Mouse (Mus musculus): ENCODE measurements at regions not wholly inside any gene's neighbourhood (a gene's known extent, or its start where the extent isn't known, plus 50 kb on each side); places are given as distances from the start of the nearest gene placed in this dataset.
A peak's percentile ranks its signal among the peaks of the same experiment; 100 is the strongest.

DNA sequence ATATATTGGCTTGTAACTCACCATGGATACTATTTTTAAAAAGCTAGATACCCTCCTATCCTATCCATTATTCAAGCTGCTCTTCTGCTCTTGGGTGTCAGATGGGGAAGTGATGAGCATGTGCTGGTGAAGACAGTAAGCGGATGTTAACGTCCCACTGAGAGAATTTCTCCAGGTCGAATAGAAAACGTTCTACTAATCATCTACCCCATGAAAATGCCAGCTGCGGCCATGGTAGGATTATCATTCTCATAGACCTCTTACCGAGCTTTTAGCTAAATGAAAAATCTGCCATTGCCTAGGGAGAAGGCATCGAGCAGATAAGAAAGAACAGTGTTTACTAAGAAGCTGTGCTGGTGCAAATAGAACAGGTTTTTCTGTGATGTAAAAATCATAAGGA is 1685.6 kb upstream of the Zeb2 start:
- 32% methylated on average over 7 of the region's 7 CpGs for WGBS
- peak; percentile 69; the same call in 1 of the 2 replicates for ATAC-seq (ENCODE audit: low FRiP score)
- Histone ChIP-seq H3K4me1 (replicated peaks; ENCODE audit: control insufficient read depth, insufficient read depth, low read length) (no peaks in the 10 kb centered on the region; the same call in 1 of the 2 replicates), H3K4me3 (replicated peaks; ENCODE audit: low read length) (0 out of 2 replicates have a peak overlapping the region, but pooled peaks have one; percentile 8), H3K4me2 (replicated peaks) (peak overlapping the region; percentile 30), H3K27ac (no peak overlapping the region), H3K36me3 (replicated peaks; ENCODE audit: control insufficient read depth, insufficient read depth) (no peaks in the 10 kb centered on the region), H3K9me3 (ENCODE audit: control insufficient read depth, low read length) (no peaks in the 10 kb centered on the region), H3K9ac (no peak overlapping the region), H3K27me3 (ENCODE audit: control insufficient read depth, insufficient read depth, low read length) (no peaks in the 10 kb centered on the region)
- peak; percentile 40 for DNase-seq (ENCODE audit: low spot score)

Measured in hindbrain, embryonic 14.5 days (tissue).